Mouse (Mus musculus) embryonic fibroblast, embryonic 13.5 days (primary cell): ENCODE data around the gene Cdhr5. TPM values are rescaled to one million over a fixed set of nuclear protein-coding genes. Genes with fewer than 3 reads are reported as not detected.

Experiments used
- H3K27ac ChIP-seq: 2 replicates; pipeline ENCODE4 v1.5.1; 2012; ENCODE audit warnings: low read length, control low read depth, inconsistent platforms; ENCODE audit not compliant: insufficient read depth
- H3K4me1 ChIP-seq: 2 replicates; pipeline ENCODE4 v1.6.1; 2011; ENCODE audit warnings: low read length; ENCODE audit not compliant: control insufficient read depth, insufficient read depth
- H3K4me3 ChIP-seq: 2 replicates; pipeline ENCODE4 v1.5.1; 2011; ENCODE audit warnings: mild to moderate bottlenecking, control low read depth, low read length; ENCODE audit not compliant: insufficient read depth
- CTCF ChIP-seq: IDR thresholded peaks from 2 replicates; pipeline ENCODE4 v1.5.1; 2011; ENCODE audit warnings: mild to moderate bottlenecking, control low read depth, low read length, moderate library complexity, borderline replicate concordance; ENCODE audit not compliant: insufficient read depth
- POLR2A ChIP-seq: IDR thresholded peaks from 2 replicates; pipeline ENCODE4 v1.6.1; 2011; ENCODE audit warnings: low read depth, mild to moderate bottlenecking, control low read depth, low read length, moderate library complexity
- polyA plus RNA-seq: library from polyadenylated mRNA; stranded (reverse); fragments of >200 nt; gene quantifications from 2 replicates; pipeline ENCODE4 v1.2.4, GENCODE M21; 2011; ENCODE audit warnings: low read depth; ENCODE audit not compliant: missing spikeins, insufficient read length

Gene Cdhr5
- polyA plus RNA-seq, 1 experiment = not detected

GRCm38 (mm10) chr7:141227796-141228195 is 48.8 kb downstream of the Cdhr5 start:
- TF ChIP-seq POLR2A (no peak), CTCF (no peak)
- no peak overlapping the region for H3K4me3 ChIP-seq
- no peak overlapping the region for H3K27ac ChIP-seq
- no peaks in the 10 kb centered on the region for H3K4me1 ChIP-seq

DNA sequence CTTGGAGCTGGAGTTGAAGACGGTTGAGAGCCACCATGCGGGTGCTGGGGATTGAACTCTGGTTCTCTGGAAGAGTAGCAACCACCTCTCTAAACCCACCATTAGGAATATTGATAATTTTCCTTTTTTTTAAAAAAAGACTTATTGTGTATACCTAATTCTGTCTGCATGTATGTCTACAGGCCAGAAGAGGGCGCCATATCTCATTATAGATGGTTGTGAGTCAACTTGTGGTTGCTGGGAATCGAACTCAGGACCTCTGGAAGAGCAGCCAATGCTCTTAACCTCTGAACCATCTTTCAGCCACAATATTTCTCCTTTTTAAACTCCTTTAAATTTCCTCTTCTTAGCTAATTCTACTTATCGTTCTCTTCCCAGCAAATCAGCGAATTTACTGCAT is 50.1 kb downstream of the Cdhr5 start:
- TF ChIP-seq POLR2A (no peak), CTCF (no peak)
- Histone ChIP-seq H3K4me1 (peaks cover 3% of the 10 kb centered on the region; the same call in 1 of the 2 replicates), H3K27ac (no peak overlapping the region), H3K4me3 (no peak overlapping the region)

- TF ChIP-seq POLR2A (no peak), CTCF (no peak)
- H3K27ac ChIP-seq = no peak overlapping the region
- H3K4me3 ChIP-seq = no peak overlapping the region
- peaks cover 3% of the 10 kb centered on the region; the same call in 1 of the 2 replicates for H3K4me1 ChIP-seq
Measured at GRCm38 (mm10) chr7:141222696-141223215, 53.8 kb downstream of the Cdhr5 start.

- TF ChIP-seq CTCF (no peak), POLR2A (peak; percentile 78)
- Histone ChIP-seq H3K4me1 (peaks cover 3% of the 10 kb centered on the region; the same call in 1 of the 2 replicates), H3K27ac (peak overlapping the region; percentile 29), H3K4me3 (no peak overlapping the region)
Measured at GRCm38 (mm10) chr7:141222126-141222467, 54.5 kb downstream of the Cdhr5 start.

GRCm38 (mm10) chr7:141221249-141222125 is 55.1 kb downstream of the Cdhr5 start:
- peak overlapping the region; percentile 42 for H3K4me3 ChIP-seq
- no peak for TF ChIP-seq CTCF
- TF ChIP-seq POLR2A = peak; percentile 67
- H3K4me1 ChIP-seq = peaks cover 3% of the 10 kb centered on the region; the same call in 1 of the 2 replicates
- no peak overlapping the region for H3K27ac ChIP-seq

GRCm38 (mm10) chr7:141220377-141220776 is 56.2 kb downstream of the Cdhr5 start:
- H3K27ac ChIP-seq = no peak overlapping the region
- H3K4me3 ChIP-seq = no peak overlapping the region

GRCm38 (mm10) chr7:141219558-141220099 is 57.0 kb downstream of the Cdhr5 start:
- Histone ChIP-seq H3K4me3 (no peak overlapping the region), H3K4me1 (peaks cover 3% of the 10 kb centered on the region; the same call in 1 of the 2 replicates), H3K27ac (no peak overlapping the region)
- TF ChIP-seq CTCF (no peak), POLR2A (no peak)

More at GRCm38 (mm10) chr7:141220377-141220776, 56.2 kb downstream of the Cdhr5 start:
- H3K4me1 ChIP-seq = peaks cover 3% of the 10 kb centered on the region; the same call in 1 of the 2 replicates
- TF ChIP-seq CTCF (no peak), POLR2A (no peak)

Other genes starting within 250 kb of the Cdhr5 start
- not detected in 2 replicates for gene Gm17387, start 247.7 kb downstream of the Cdhr5 start, polyA plus RNA-seq
- gene B4galnt4, start 215.7 kb downstream of the Cdhr5 start, polyA plus RNA-seq = 0.53 and 1.6 TPM in 2 replicates
- gene Pkp3, start 198.6 kb downstream of the Cdhr5 start, polyA plus RNA-seq = not detected in 2 replicates
- not detected in 2 replicates for gene Sigirr, start 176.2 kb downstream of the Cdhr5 start, polyA plus RNA-seq
- gene Ano9, start 159.0 kb downstream of the Cdhr5 start, polyA plus RNA-seq = not detected in 2 replicates
- 27.0 and 28.3 TPM in 2 replicates for gene Ptdss2, start 154.4 kb downstream of the Cdhr5 start, polyA plus RNA-seq
- 108 and 119 TPM in 2 replicates for gene Rnh1, start 103.9 kb downstream of the Cdhr5 start, polyA plus RNA-seq
- 54.0 and 62.7 TPM in 2 replicates for gene Hras, start 82.8 kb downstream of the Cdhr5 start, polyA plus RNA-seq
- gene Lrrc56, start 82.6 kb downstream of the Cdhr5 start, polyA plus RNA-seq = 1.9 and 2.4 TPM in 2 replicates
- 0.38 and 0.58 TPM in 2 replicates for gene Lmntd2, start 62.7 kb downstream of the Cdhr5 start, polyA plus RNA-seq
- gene Rassf7, start 60.9 kb downstream of the Cdhr5 start, polyA plus RNA-seq = 3.9 and 5.8 TPM in 2 replicates
- 54.7 and 58.7 TPM in 2 replicates for gene Phrf1, start 48.0 kb downstream of the Cdhr5 start, polyA plus RNA-seq
- 6.0 and 7.2 TPM in 2 replicates for gene Irf7, start 10.3 kb downstream of the Cdhr5 start, polyA plus RNA-seq
- gene Sct, start 2.3 kb upstream of the Cdhr5 start, polyA plus RNA-seq = not detected in 2 replicates
- 0.28 TPM in 1 of 2 replicates, not detected in the other for gene Drd4, start 15.2 kb upstream of the Cdhr5 start, polyA plus RNA-seq
- gene Deaf1, start 50.9 kb upstream of the Cdhr5 start, polyA plus RNA-seq = 30.5 and 37.2 TPM in 2 replicates
- 24.6 and 25.4 TPM in 2 replicates for gene Tmem80, start 51.0 kb upstream of the Cdhr5 start, polyA plus RNA-seq
- 4.2 and 9.1 TPM in 2 replicates for gene Eps8l2, start 62.1 kb upstream of the Cdhr5 start, polyA plus RNA-seq
- gene Taldo1, start 115.4 kb upstream of the Cdhr5 start, polyA plus RNA-seq = 93.0 and 121 TPM in 2 replicates
- gene Gatd1, start 137.3 kb upstream of the Cdhr5 start, polyA plus RNA-seq = 30.5 and 41.5 TPM in 2 replicates
- 4.9 and 5.4 TPM in 2 replicates for gene Cend1, start 152.7 kb upstream of the Cdhr5 start, polyA plus RNA-seq
- 24.0 and 26.9 TPM in 2 replicates for gene Slc25a22, start 161.1 kb upstream of the Cdhr5 start, polyA plus RNA-seq
- gene Pidd1, start 167.2 kb upstream of the Cdhr5 start, polyA plus RNA-seq = 12.4 and 18.1 TPM in 2 replicates
- 1,600 and 1,818 TPM in 2 replicates for gene Rplp2, start 170.6 kb upstream of the Cdhr5 start, polyA plus RNA-seq
- gene Pnpla2, start 178.4 kb upstream of the Cdhr5 start, polyA plus RNA-seq = 18.9 and 26.7 TPM in 2 replicates
- gene Cracr2b, start 184.3 kb upstream of the Cdhr5 start, polyA plus RNA-seq = 1.3 and 2.7 TPM in 2 replicates
- gene Cd151, start 190.6 kb upstream of the Cdhr5 start, polyA plus RNA-seq = 58.4 and 94.0 TPM in 2 replicates
- 13.1 and 24.1 TPM in 2 replicates for gene Polr2l, start 198.3 kb upstream of the Cdhr5 start, polyA plus RNA-seq
- gene Tspan4, start 198.5 kb upstream of the Cdhr5 start, polyA plus RNA-seq = 184 and 207 TPM in 2 replicates